Mouse (Mus musculus): ENCODE measurements at regions not wholly inside any gene's neighbourhood (a gene's known extent, or its start where the extent isn't known, plus 50 kb on each side); places are given as distances from the start of the nearest gene placed in this dataset.
A peak's percentile ranks its signal among the peaks of the same experiment; 100 is the strongest.

- Histone ChIP-seq H3K9ac (ENCODE audit: low read depth, low read length) (no peak overlapping the region), H3K27ac (no peak overlapping the region), H3K9me3 (replicated peaks; ENCODE audit: low read length) (no peaks in the 10 kb centered on the region), H3K36me3 (ENCODE audit: insufficient read depth, low read length) (no peaks in the 10 kb centered on the region), H3K4me1 (replicated peaks; ENCODE audit: insufficient read depth, low read length) (no peaks in the 10 kb centered on the region), H3K27me3 (ENCODE audit: insufficient read depth, low read length) (no peaks in the 10 kb centered on the region), H3K4me3 (replicated peaks; ENCODE audit: low read depth, low read length) (no peak overlapping the region), H3K4me2 (ENCODE audit: low read length) (no peak overlapping the region)
- 69% methylated on average over 2 of the region's 2 CpGs for WGBS
- DNase-seq (ENCODE audit: low spot score), result peak; percentile 9
- no peak for TF ChIP-seq CTCF (IDR thresholded peaks at IDR 0.05; ENCODE audit: low read depth)
- no peak for ATAC-seq (replicated peaks; ENCODE audit: low FRiP score, low read depth)
These were observed 1459.4 kb upstream of the A1bg start for GRCm38 (mm10) chr15:62382233-62382632.

- no peak for ATAC-seq (replicated peaks; ENCODE audit: low FRiP score, low read depth)
- Histone ChIP-seq H3K4me3 (replicated peaks; ENCODE audit: low read depth, low read length) (no peak overlapping the region), H3K4me1 (replicated peaks; ENCODE audit: insufficient read depth, low read length) (no peaks in the 10 kb centered on the region), H3K27me3 (ENCODE audit: insufficient read depth, low read length) (no peaks in the 10 kb centered on the region), H3K4me2 (ENCODE audit: low read length) (no peak overlapping the region), H3K27ac (no peak overlapping the region), H3K36me3 (ENCODE audit: insufficient read depth, low read length) (no peaks in the 10 kb centered on the region), H3K9ac (ENCODE audit: low read depth, low read length) (no peak overlapping the region), H3K9me3 (replicated peaks; ENCODE audit: low read length) (no peaks in the 10 kb centered on the region)
- WGBS, result 78% methylated on average over 3 of the region's 3 CpGs
- TF ChIP-seq CTCF (IDR thresholded peaks at IDR 0.05; ENCODE audit: low read depth), result no peak
- no peak for DNase-seq (ENCODE audit: low spot score)
These were observed 1451.8 kb upstream of the A1bg start for GRCm38 (mm10) chr15:62374641-62375040.

- Histone ChIP-seq H3K27me3 (ENCODE audit: insufficient read depth, low read length) (no peaks in the 10 kb centered on the region), H3K27ac (no peak overlapping the region), H3K4me3 (replicated peaks; ENCODE audit: low read depth, low read length) (no peak overlapping the region), H3K4me2 (ENCODE audit: low read length) (no peak overlapping the region), H3K4me1 (replicated peaks; ENCODE audit: insufficient read depth, low read length) (no peaks in the 10 kb centered on the region), H3K36me3 (ENCODE audit: insufficient read depth, low read length) (no peaks in the 10 kb centered on the region), H3K9me3 (replicated peaks; ENCODE audit: low read length) (no peaks in the 10 kb centered on the region), H3K9ac (ENCODE audit: low read depth, low read length) (no peak overlapping the region)
- DNase-seq (ENCODE audit: low spot score), result no peak
- no peak for TF ChIP-seq CTCF (IDR thresholded peaks at IDR 0.05; ENCODE audit: low read depth)
- no peak for ATAC-seq (replicated peaks; ENCODE audit: low FRiP score, low read depth)
These were observed 1438.4 kb upstream of the A1bg start for GRCm38 (mm10) chr15:62361171-62361570.

- H3K36me3 ChIP-seq (ENCODE audit: insufficient read depth, low read length), result no peaks in the 10 kb centered on the region
- H3K27me3 ChIP-seq (ENCODE audit: insufficient read depth, low read length), result no peaks in the 10 kb centered on the region
- TF ChIP-seq CTCF (IDR thresholded peaks at IDR 0.05; ENCODE audit: low read depth), result no peak
- H3K9me3 ChIP-seq (replicated peaks; ENCODE audit: low read length), result no peaks in the 10 kb centered on the region
- no peak overlapping the region for H3K4me2 ChIP-seq (ENCODE audit: low read length)
- 59% methylated on average over 8 of the region's 8 CpGs for WGBS
- no peaks in the 10 kb centered on the region for H3K4me1 ChIP-seq (replicated peaks; ENCODE audit: insufficient read depth, low read length)
- H3K9ac ChIP-seq (ENCODE audit: low read depth, low read length), result no peak overlapping the region
- ATAC-seq (replicated peaks; ENCODE audit: low FRiP score, low read depth), result no peak
- H3K4me3 ChIP-seq (replicated peaks; ENCODE audit: low read depth, low read length), result no peak overlapping the region
- no peak overlapping the region for H3K27ac ChIP-seq
- DNase-seq (ENCODE audit: low spot score), result no peak
These were observed 1435.8 kb upstream of the A1bg start for GRCm38 (mm10) chr15:62358338-62359239.

- Histone ChIP-seq H3K4me1 (replicated peaks; ENCODE audit: insufficient read depth, low read length) (no peaks in the 10 kb centered on the region), H3K27me3 (ENCODE audit: insufficient read depth, low read length) (no peaks in the 10 kb centered on the region), H3K27ac (no peak overlapping the region), H3K4me2 (ENCODE audit: low read length) (no peak overlapping the region), H3K4me3 (replicated peaks; ENCODE audit: low read depth, low read length) (no peak overlapping the region), H3K36me3 (ENCODE audit: insufficient read depth, low read length) (no peaks in the 10 kb centered on the region), H3K9me3 (replicated peaks; ENCODE audit: low read length) (no peaks in the 10 kb centered on the region), H3K9ac (ENCODE audit: low read depth, low read length) (no peak overlapping the region)
- no peak for TF ChIP-seq CTCF (IDR thresholded peaks at IDR 0.05; ENCODE audit: low read depth)
- WGBS, result 61% methylated on average over 4 of the region's 4 CpGs
- no peak for ATAC-seq (replicated peaks; ENCODE audit: low FRiP score, low read depth)
- no peak for DNase-seq (ENCODE audit: low spot score)
These were observed 1431.0 kb upstream of the A1bg start for GRCm38 (mm10) chr15:62353786-62354185.

- no peak for ATAC-seq (replicated peaks; ENCODE audit: low FRiP score, low read depth)
- H3K9me3 ChIP-seq (replicated peaks; ENCODE audit: low read length), result no peaks in the 10 kb centered on the region
- no peaks in the 10 kb centered on the region for H3K4me1 ChIP-seq (replicated peaks; ENCODE audit: insufficient read depth, low read length)
- H3K4me3 ChIP-seq (replicated peaks; ENCODE audit: low read depth, low read length), result no peak overlapping the region
- no peak for DNase-seq (ENCODE audit: low spot score)
- 82% methylated on average over 6 of the region's 6 CpGs for WGBS
- no peak for TF ChIP-seq CTCF (IDR thresholded peaks at IDR 0.05; ENCODE audit: low read depth)
- no peaks in the 10 kb centered on the region for H3K27me3 ChIP-seq (ENCODE audit: insufficient read depth, low read length)
- no peak overlapping the region for H3K4me2 ChIP-seq (ENCODE audit: low read length)
- no peaks in the 10 kb centered on the region for H3K36me3 ChIP-seq (ENCODE audit: insufficient read depth, low read length)
- no peak overlapping the region for H3K9ac ChIP-seq (ENCODE audit: low read depth, low read length)
- H3K27ac ChIP-seq, result no peak overlapping the region
These were observed 1428.3 kb upstream of the A1bg start for GRCm38 (mm10) chr15:62350862-62351757.
